Mouse (Mus musculus): ENCODE measurements around the gene Lingo1.

GRCm38 (mm10) chr9:56797876-56798275 is 1.6 kb upstream of the Lingo1 start:
- no peak for TF ChIP-seq CTCF (IDR thresholded peaks at IDR 0.05; ENCODE audit: low read depth, low read length)
- no peak for TF ChIP-seq TAL1 (conservative IDR thresholded peaks at IDR 0.05; ENCODE audit: low read depth, low read length)
- no peak for TF ChIP-seq POLR2AphosphoS5 (IDR thresholded peaks at IDR 0.05; ENCODE audit: insufficient replicate concordance, low read depth, low read length)
- TF ChIP-seq GATA1 (IDR thresholded peaks at IDR 0.05; ENCODE audit: borderline replicate concordance, low read length), result no peak

Measured in G1E (cell line).